Mouse (Mus musculus) C2C12 (cell line): ENCODE results near the gene Alkbh3.

ENCODE experiments used
- CEBPB ChIP-seq: IDR thresholded peaks from one replicate; pipeline ENCODE4 v1.6.1; 2011; ENCODE audit warnings: low read depth, mild to moderate bottlenecking, control low read depth, moderate library complexity
- CTCF ChIP-seq: IDR thresholded peaks from one replicate; pipeline ENCODE4 v1.5.1; 2011; ENCODE audit not compliant: control insufficient read depth, insufficient read depth, insufficient read length
- MAX ChIP-seq: IDR thresholded peaks from one replicate; pipeline ENCODE4 v1.6.1; 2011; ENCODE audit warnings: mild to moderate bottlenecking, control low read depth
- MYOG ChIP-seq: IDR thresholded peaks from one replicate; pipeline ENCODE4 v1.6.1; 2011; ENCODE audit not compliant: control insufficient read depth, insufficient read length; ENCODE audit errors: extremely low read depth
- USF1 ChIP-seq: IDR thresholded peaks from one replicate; pipeline ENCODE4 v1.6.1; 2011; ENCODE audit warnings: low read depth, mild to moderate bottlenecking, control low read depth, moderate library complexity

GRCm38 (mm10) chr2:93953726-93954125, 56.9 kb downstream of the Alkbh3 start:
- TF ChIP-seq CTCF = no peak
- TF ChIP-seq USF1 = no peak
- no peak for TF ChIP-seq CEBPB
- TF ChIP-seq MAX = no peak
- no peak for TF ChIP-seq MYOG
